Mouse (Mus musculus): ENCODE measurements around the gene BC030870.

- TF ChIP-seq EP300 (optimal IDR thresholded peaks at IDR 0.05) = no peak
- TF ChIP-seq CTCF (IDR thresholded peaks at IDR 0.05; ENCODE audit: low read depth) = no peak
These were observed 41.7 kb downstream of the BC030870 start for GRCm38 (mm10) chr8:65087711-65088110.
